In the genomic region with DNA sequence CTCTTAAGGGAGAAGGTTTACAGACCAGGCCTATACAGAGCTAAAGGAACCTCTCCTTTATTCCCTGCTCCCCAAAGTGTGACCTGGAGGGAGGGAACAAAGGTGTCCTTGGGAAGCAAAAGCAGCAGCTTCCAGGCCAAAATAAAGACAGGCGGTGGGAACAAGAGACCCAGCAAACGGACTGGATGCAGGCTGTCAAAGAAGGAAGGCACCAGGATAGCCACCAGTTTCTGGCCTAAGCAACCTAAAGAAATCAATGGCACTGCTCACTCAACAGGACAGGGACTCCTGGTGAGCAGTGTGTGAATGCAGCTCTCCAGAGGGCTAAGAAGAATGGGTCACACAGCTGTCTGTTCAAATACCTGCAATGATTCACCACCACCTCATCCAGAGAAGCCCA, we compare ENCODE assay signal across 11 mouse cellular contexts. TPM values are rescaled to one million over a fixed set of nuclear protein-coding genes. Genes with fewer than 3 reads are reported as not detected.
A peak's percentile ranks its signal among the peaks of the same experiment; 100 is the strongest.
DNase-seq lines count a peak whose midpoint lies in the region; ATAC-seq and TF ChIP-seq lines count a peak whose summit lies in the region.
"Had no signal": no experiment of that assay in that cellular context is flagged by ENCODE, and none has a peak within 500 bp of the region (broad histone marks: within the 10 kb centered on the region; RNA-seq: fewer than 3 reads in every experiment).

No protein-coding gene starts in this region.

- TF ChIP-seq POLR2A in limb, embryonic 14.5 days (IDR thresholded peaks at IDR 0.05; ENCODE audit: borderline replicate concordance, extremely low read depth, insufficient read depth, insufficient read length), result no peak

- intact Hi-C loops in gastrocnemius, adult 2 months (cut with DNase I), result loop anchor here (5.0 kb wide), 1 partner anchor 43 kb away; no protein-coding TSS in a partner anchor
- intact Hi-C loops in gastrocnemius, postnatal 36 days (cut with DNase I), result no loop called here

- H3K4me3 ChIP-seq in gastrocnemius, adult 2 months, result peak overlapping the region; percentile 93
- H3K4me3 ChIP-seq in lung, embryonic 15.5 days, result no peak overlapping the region
- H3K4me3 ChIP-seq in limb, embryonic 14.5 days (replicated peaks; ENCODE audit: low read length), result no peak overlapping the region
- no peak overlapping the region for H3K4me3 ChIP-seq in neural tube, embryonic 14.5 days (ENCODE audit: low read depth, low read length)

- ATAC-seq in lung, embryonic 15.5 days (ENCODE audit: borderline replicate concordance, extremely low read depth, low FRiP score, low TSS enrichment), result no peak
- ATAC-seq in limb, embryonic 14.5 days (ENCODE audit: low FRiP score, low read depth), result no peak
- ATAC-seq in neural tube, embryonic 14.5 days (ENCODE audit: low read depth), result no peak
- ATAC-seq: Patski had no signal

- peak overlapping the region; percentile 62; the same call in 1 of the 2 replicates for H3K4me2 ChIP-seq in lung, embryonic 15.5 days
- H3K4me2 ChIP-seq in limb, embryonic 14.5 days (replicated peaks; ENCODE audit: low read depth, low read length, severe bottlenecking), result peak overlapping the region; percentile 67; the same call in 1 of the 2 replicates
- H3K4me2 ChIP-seq in neural tube, embryonic 14.5 days (ENCODE audit: low read depth, low read length), result peak overlapping the region; percentile 88; the same call in 1 of the 2 replicates

- DNase-seq in gastrocnemius, adult 2 months, result no peak
- DNase-seq in gastrocnemius, postnatal 36 days, result no peak
- DNase-seq in lung, adult 18-20 months, result no peak
- no peak for DNase-seq in limb, embryonic 14.5 days (ENCODE audit: low spot score)
- no peak for DNase-seq in layer of hippocampus, adult 9-10 months (ENCODE audit: low spot score)
- DNase-seq in urinary bladder, postnatal 25 days (ENCODE audit: low spot score), result no peak
- DNase-seq: cerebellum, postnatal 36 days; kidney, adult 2 months had no signal

- H3K27ac ChIP-seq in gastrocnemius, adult 2 months, result peak overlapping the region; percentile 8; the same call in 1 of the 2 replicates
- no peak overlapping the region for H3K27ac ChIP-seq in lung, embryonic 15.5 days
- no peak overlapping the region for H3K27ac ChIP-seq in limb, embryonic 14.5 days (replicated peaks; ENCODE audit: low read depth, low read length)
- H3K27ac ChIP-seq in neural tube, embryonic 14.5 days (ENCODE audit: low read depth, low read length), result no peak overlapping the region

- H3K9me3 ChIP-seq in lung, embryonic 15.5 days, result no peaks in the 10 kb centered on the region
- H3K9me3 ChIP-seq in limb, embryonic 14.5 days (ENCODE audit: control insufficient read depth, low read length), result no peaks in the 10 kb centered on the region
- no peaks in the 10 kb centered on the region for H3K9me3 ChIP-seq in neural tube, embryonic 14.5 days (ENCODE audit: control insufficient read depth, low read length)

- peaks cover 15% of the 10 kb centered on the region for H3K4me1 ChIP-seq in lung, embryonic 15.5 days
- peaks cover 15% of the 10 kb centered on the region for H3K4me1 ChIP-seq in limb, embryonic 14.5 days (ENCODE audit: control insufficient read depth, insufficient read depth, low read length)
- peaks cover 15% of the 10 kb centered on the region for H3K4me1 ChIP-seq in neural tube, embryonic 14.5 days (ENCODE audit: control insufficient read depth, insufficient read depth, low read length)

- no peaks in the 10 kb centered on the region for H3K27me3 ChIP-seq in lung, embryonic 15.5 days
- no peaks in the 10 kb centered on the region for H3K27me3 ChIP-seq in limb, embryonic 14.5 days (ENCODE audit: control insufficient read depth, insufficient read depth, low read length)
- no peaks in the 10 kb centered on the region for H3K27me3 ChIP-seq in neural tube, embryonic 14.5 days (ENCODE audit: control insufficient read depth, insufficient read depth, low read length)
- H3K27me3 ChIP-seq: Patski had no signal

- 0 out of 2 replicates have a peak overlapping the region, but pooled peaks have one; percentile 5 for H3K9ac ChIP-seq in lung, embryonic 15.5 days
- H3K9ac ChIP-seq in limb, embryonic 14.5 days (ENCODE audit: low read depth, low read length, severe bottlenecking), result no peak overlapping the region
- H3K9ac ChIP-seq in neural tube, embryonic 14.5 days (replicated peaks; ENCODE audit: low read depth, low read length), result no peak overlapping the region

- WGBS in lung, embryonic 15.5 days, result 48% methylated on average over 2 of the region's 2 CpGs
- WGBS in limb, embryonic 14.5 days, result 28% methylated on average over 2 of the region's 2 CpGs
- 62% methylated on average over 2 of the region's 2 CpGs for WGBS in neural tube, embryonic 14.5 days

- no peaks in the 10 kb centered on the region for H3K36me3 ChIP-seq in lung, embryonic 15.5 days
- no peaks in the 10 kb centered on the region for H3K36me3 ChIP-seq in limb, embryonic 14.5 days (ENCODE audit: control insufficient read depth, insufficient read depth, low read length)
- no peaks in the 10 kb centered on the region for H3K36me3 ChIP-seq in neural tube, embryonic 14.5 days (ENCODE audit: control insufficient read depth, insufficient read depth, low read length)

- TF ChIP-seq CTCF in gastrocnemius, adult 2 months (IDR thresholded peaks at IDR 0.05), result no peak

RNA-seq across cellular contexts. Expression of a gene that starts 1.8 kb away (rescaled TPM):
- 10 to 100 TPM; 17.1 to 22.8 TPM for total RNA-seq in gastrocnemius, adult 2 months (2021)
- total RNA-seq in gastrocnemius, postnatal 36 days (2021), result 10 to 100 TPM; 13.6 to 14.5 TPM
- polyA plus RNA-seq in lung, embryonic 15.5 days (2015; fragmentation: Nextera tagmentation; extraction: Ambion mirVana), result 16.4 and 16.7 TPM in 2 replicates
- polyA plus RNA-seq in limb, embryonic 14.5 days (2012; rRNA removed), result 60.9 and 64.4 TPM in 2 replicates
- polyA plus RNA-seq in limb, embryonic 14.5 days (2014; fragmentation: Nextera tagmentation; extraction: Ambion mirVana), result 39.3 and 40.7 TPM in 2 replicates
- 56.1 and 58.9 TPM in 2 replicates for polyA plus RNA-seq in neural tube, embryonic 14.5 days (2014; fragmentation: Nextera tagmentation; extraction: Ambion mirVana)
